In the genomic region with DNA sequence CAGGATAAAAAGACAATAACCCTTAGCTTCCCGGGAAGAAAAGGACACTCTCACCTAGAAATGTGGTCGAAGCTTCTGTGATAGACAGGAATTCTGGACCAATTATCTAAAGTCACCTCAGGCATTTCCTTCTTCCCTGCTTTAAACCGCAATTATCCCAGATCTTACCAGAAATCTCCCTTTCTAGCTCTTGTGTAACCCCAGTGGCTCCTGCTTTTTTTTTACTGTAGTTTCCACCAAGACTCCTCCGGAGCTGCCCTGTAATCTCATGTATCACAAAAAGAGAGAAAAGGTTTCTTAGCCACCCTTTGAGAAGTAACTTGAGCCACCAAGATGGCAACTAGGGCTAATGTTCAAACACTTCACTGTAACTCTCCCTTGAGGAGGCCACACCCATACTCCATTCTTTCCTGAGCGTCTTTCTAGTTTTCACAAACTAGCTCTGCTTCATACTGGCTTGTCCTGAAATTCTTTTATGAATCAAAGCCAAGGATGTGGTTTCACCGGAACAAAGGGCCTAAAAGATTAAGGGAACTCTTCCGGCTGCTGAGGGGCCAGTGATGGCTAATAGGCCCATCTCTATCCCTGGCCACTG, we compare ENCODE assay signal across 24 mouse cellular contexts.
A peak's percentile ranks its signal among the peaks of the same experiment; 100 is the strongest.
DNase-seq lines count a peak whose midpoint lies in the region; ATAC-seq and TF ChIP-seq lines count a peak whose summit lies in the region.
"Had no signal": no experiment of that assay in that cellular context is flagged by ENCODE, and none has a peak within 500 bp of the region (broad histone marks: within the 10 kb centered on the region; RNA-seq: fewer than 3 reads in every experiment).

No protein-coding gene starts in this region.

- ATAC-seq in lung, embryonic 16.5 days (ENCODE audit: low read depth) = peak; percentile 74
- ATAC-seq: forebrain, embryonic 16.5 days; hindbrain, postnatal 0 days had no signal

- H3K9ac ChIP-seq in lung, embryonic 16.5 days (ENCODE audit: low read length) = no peak overlapping the region
- H3K9ac ChIP-seq: embryonic facial prominence, embryonic 12.5 days; forebrain, embryonic 12.5 days; heart, embryonic 15.5 days; hindbrain, embryonic 13.5 days had no signal

- H3K27ac ChIP-seq in lung, embryonic 16.5 days (ENCODE audit: low read length) = peak overlapping the region; percentile 47
- H3K27ac ChIP-seq: embryonic facial prominence, embryonic 12.5 days; forebrain, embryonic 12.5 days; gastrocnemius, adult 2 months; heart, embryonic 15.5 days; hindbrain, embryonic 13.5 days; hindbrain, postnatal 0 days had no signal

- no peaks in the 10 kb centered on the region for H3K9me3 ChIP-seq in lung, embryonic 16.5 days (ENCODE audit: control insufficient read depth, low read length)
- H3K9me3 ChIP-seq: embryonic facial prominence, embryonic 12.5 days; forebrain, embryonic 12.5 days; heart, embryonic 15.5 days; hindbrain, embryonic 13.5 days had no signal

- no peak overlapping the region for H3K4me3 ChIP-seq in lung, embryonic 16.5 days (ENCODE audit: low read length)
- H3K4me3 ChIP-seq in myocyte = no peak overlapping the region
- H3K4me3 ChIP-seq: embryonic facial prominence, embryonic 12.5 days; forebrain, embryonic 12.5 days; gastrocnemius, adult 2 months; heart, embryonic 15.5 days; hindbrain, embryonic 13.5 days had no signal

- no peaks in the 10 kb centered on the region for H3K79me2 ChIP-seq in myocyte (ENCODE audit: control insufficient read depth, insufficient read depth)

- no peaks in the 10 kb centered on the region for H3K36me3 ChIP-seq in lung, embryonic 16.5 days (ENCODE audit: control insufficient read depth, insufficient read depth, low read length)
- H3K36me3 ChIP-seq in myocyte (ENCODE audit: control insufficient read depth, insufficient read depth) = no peaks in the 10 kb centered on the region
- H3K36me3 ChIP-seq: embryonic facial prominence, embryonic 12.5 days; forebrain, embryonic 12.5 days; heart, embryonic 15.5 days; hindbrain, embryonic 13.5 days had no signal

- DNase-seq in heart, adult 11 months = peak; percentile 58
- DNase-seq in heart, adult 9 months (ENCODE audit: low spot score in 2 of 2) = no peak
- DNase-seq in lung, postnatal 10 days = no peak
- peak; percentile 32 for DNase-seq in R1 (ENCODE audit: low read depth, low spot score)
- DNase-seq in ovary, postnatal 10 days (ENCODE audit: low spot score) = no peak
- no peak for DNase-seq in frontal cortex, postnatal 10 days (ENCODE audit: low spot score in 2 of 2)
- DNase-seq: adrenal gland, adult 8-10 months; adrenal gland, postnatal 36 days; cerebellum, adult 2 months; cerebellum, postnatal 14 days; embryo, embryonic 11 days; gastrocnemius, adult 2 months; gastrocnemius, postnatal 25 days; heart, adult 18-20 months; heart, postnatal 14 days had no signal

- no peak for TF ChIP-seq POLR2A in myocyte (IDR thresholded peaks at IDR 0.05; ENCODE audit: insufficient read length, low read depth)

- WGBS in lung, embryonic 16.5 days = 63% methylated on average over 7 of the region's 7 CpGs

- H3K27me3 ChIP-seq in lung, embryonic 16.5 days (ENCODE audit: control insufficient read depth, insufficient read depth, low read depth, low read length) = no peaks in the 10 kb centered on the region
- no peaks in the 10 kb centered on the region for H3K27me3 ChIP-seq in myocyte (ENCODE audit: control insufficient read depth, insufficient read depth, insufficient read length)
- H3K27me3 ChIP-seq: embryonic facial prominence, embryonic 12.5 days; forebrain, embryonic 12.5 days; heart, embryonic 15.5 days; hindbrain, embryonic 13.5 days had no signal

- H3ac ChIP-seq in myocyte (ENCODE audit: control insufficient read depth, insufficient read length) = no peak overlapping the region

- 0 out of 2 replicates have a peak, but pooled peaks cover 2% of the 10 kb centered on the region for H3K4me1 ChIP-seq in lung, embryonic 16.5 days (replicated peaks; ENCODE audit: control insufficient read depth, insufficient read depth, low read length)
- H3K4me1 ChIP-seq: embryonic facial prominence, embryonic 12.5 days; forebrain, embryonic 12.5 days; hindbrain, embryonic 13.5 days had no signal

- no peak overlapping the region for H3K4me2 ChIP-seq in lung, embryonic 16.5 days (ENCODE audit: low read depth, low read length)
- H3K4me2 ChIP-seq in myocyte (ENCODE audit: low read depth) = peak overlapping the region; percentile 13
- H3K4me2 ChIP-seq: embryonic facial prominence, embryonic 12.5 days; forebrain, embryonic 12.5 days; heart, embryonic 11.5 days; heart, embryonic 15.5 days; hindbrain, embryonic 13.5 days had no signal

TF ChIP-seq in myocyte, 11 proteins besides CTCF, POLR2A, EP300 and RAD21:
- TF ChIP-seq CEBPB (IDR thresholded peaks at IDR 0.05; ENCODE audit: insufficient read depth, poor library complexity, severe bottlenecking) (peak; percentile 74), REST (IDR thresholded peaks at IDR 0.05; ENCODE audit: insufficient read depth, insufficient read length) (no peak), USF1 (IDR thresholded peaks at IDR 0.05; ENCODE audit: low read depth) (no peak), POLR2AphosphoS2 (IDR thresholded peaks at IDR 0.05; ENCODE audit: insufficient read length, low read depth) (no peak)

Comparison
In these comparisons a context has a peak if more than half of its experiments do, and no peak if none do; other contexts are left out.
1. DNase-seq: peak in heart, adult 11 months (single experiment) and R1 (single experiment); none in heart, adult 9 months (0 of 2), lung, postnatal 10 days (single experiment), ovary, postnatal 10 days (single experiment) and frontal cortex, postnatal 10 days (0 of 2).